Mouse (Mus musculus): ENCODE measurements at regions not wholly inside any gene's neighbourhood (a gene's known extent, or its start where the extent isn't known, plus 50 kb on each side); places are given as distances from the start of the nearest gene placed in this dataset.

- TF ChIP-seq POLR2A (IDR thresholded peaks at IDR 0.05; ENCODE audit: low read depth, low read length) = no peak
- no peak for TF ChIP-seq CTCF (IDR thresholded peaks at IDR 0.05; ENCODE audit: borderline replicate concordance, insufficient read depth, low read length)
Observed at GRCm38 (mm10) chr12:77091700-77092099, 129.7 kb upstream of the Max start.
